Mouse (Mus musculus): ENCODE data around the gene Vkorc1l1.

Vkorc1l1 gene

GRCm38 (mm10) chr5:129943402-129943801 is 1.6 kb downstream of the Vkorc1l1 start:
- no peak for DNase-seq

GRCm38 (mm10) chr5:129947528-129948033 is 5.8 kb downstream of the Vkorc1l1 start:
- no peak for DNase-seq

DNA sequence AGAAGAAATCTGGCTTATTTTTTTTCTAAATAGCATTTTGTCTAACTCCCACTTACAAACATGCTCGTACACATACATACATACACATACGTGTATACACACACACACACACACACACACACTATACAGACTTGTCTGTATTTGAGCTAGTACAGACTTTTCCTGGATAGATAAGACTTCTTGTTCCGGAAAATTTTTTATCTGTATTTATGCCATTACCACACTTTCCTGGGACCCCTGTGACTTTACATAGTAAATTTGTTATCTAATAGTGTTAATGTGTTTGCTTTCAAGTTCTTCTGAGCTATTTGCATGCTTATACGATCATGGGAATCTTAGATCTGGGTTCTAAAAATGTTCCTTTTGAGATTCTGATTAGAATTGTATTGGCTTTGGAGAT is 10.4 kb downstream of the Vkorc1l1 start:
- no peak for DNase-seq

DNA sequence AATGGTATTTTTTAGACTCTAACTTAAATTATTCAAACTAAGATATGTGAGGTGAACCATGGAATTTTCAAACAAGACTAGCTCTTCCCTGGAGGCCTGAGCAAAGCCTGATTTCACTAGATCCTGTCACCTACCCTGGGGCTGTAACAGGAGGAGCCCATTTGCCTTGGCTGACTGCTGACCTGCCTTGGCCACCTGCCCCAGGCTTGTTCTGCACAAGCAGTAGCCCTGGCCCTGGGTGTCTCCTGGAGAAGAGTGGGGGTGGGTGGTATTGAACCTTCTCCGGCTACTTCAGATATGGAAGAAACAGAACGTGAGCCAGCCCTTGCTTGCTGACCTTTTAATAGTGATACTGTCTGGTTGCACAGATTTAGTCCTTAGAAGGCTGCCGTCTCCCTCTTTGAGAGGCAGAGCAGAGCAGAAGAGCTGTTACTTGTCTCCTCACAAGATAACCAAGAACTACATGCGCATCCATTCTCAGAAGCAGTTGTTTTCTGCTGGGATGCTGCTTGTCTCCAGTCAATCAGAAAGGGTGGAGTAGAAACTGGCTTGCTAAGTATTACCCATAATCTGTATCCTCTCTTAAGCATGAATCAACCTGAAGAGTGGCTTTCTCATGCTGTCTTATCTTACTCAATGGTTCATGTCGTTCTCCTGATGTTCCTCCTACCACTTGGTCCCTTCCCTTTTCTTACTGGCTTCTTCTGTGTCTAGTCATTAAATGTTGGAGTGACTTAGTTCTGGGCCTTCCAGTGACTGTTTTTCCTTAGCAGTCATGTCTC is 12.9 kb downstream of the Vkorc1l1 start:
- no peak for DNase-seq

- no peak for DNase-seq
Observed at GRCm38 (mm10) chr5:129955792-129956191, 14.0 kb downstream of the Vkorc1l1 start.

- DNase-seq = no peak
Observed at GRCm38 (mm10) chr5:129963224-129963623, 21.5 kb downstream of the Vkorc1l1 start.

DNA sequence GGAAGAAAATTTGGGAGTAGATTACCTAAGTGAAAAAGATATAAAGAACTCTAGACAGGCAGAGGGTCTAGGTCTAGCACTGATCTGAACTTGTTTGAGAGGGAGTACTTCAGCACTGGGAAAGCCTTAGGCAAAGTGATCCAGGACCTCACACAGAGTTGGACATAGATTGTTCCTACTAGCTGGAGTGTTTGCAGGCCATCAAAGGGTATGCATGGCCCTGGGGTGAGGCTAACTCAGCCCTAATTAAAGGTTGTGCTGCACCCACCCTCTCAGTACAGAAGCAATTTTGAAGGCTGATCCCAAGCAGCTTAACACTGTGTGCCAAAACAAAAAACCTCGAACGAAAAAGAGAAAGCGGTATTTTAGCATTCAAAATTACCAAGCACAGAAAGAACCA is 24.7 kb downstream of the Vkorc1l1 start:
- no peak for DNase-seq

- DNase-seq = no peak
Observed at GRCm38 (mm10) chr5:129968417-129968816, 26.6 kb downstream of the Vkorc1l1 start.

DNA sequence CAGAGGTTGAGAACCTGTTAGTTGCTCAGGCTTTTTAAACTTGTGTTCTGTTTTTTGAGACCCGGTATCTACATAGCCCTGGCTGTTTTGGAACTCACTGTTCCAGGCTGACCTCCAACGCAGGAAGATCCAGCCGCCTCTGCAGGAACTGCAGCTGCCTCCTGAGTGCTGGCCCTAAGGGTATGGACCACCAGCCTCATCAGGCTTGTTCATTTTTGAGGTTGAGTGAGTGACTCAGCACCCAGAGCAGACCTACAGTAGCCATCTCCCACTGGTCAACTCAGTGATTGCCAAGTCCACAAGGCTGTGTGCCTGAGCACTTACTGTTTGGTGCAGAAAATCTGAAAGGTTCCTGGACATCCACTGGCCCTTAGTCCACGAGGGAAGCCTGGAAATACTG is 29.7 kb downstream of the Vkorc1l1 start:
- no peak for DNase-seq

DNA sequence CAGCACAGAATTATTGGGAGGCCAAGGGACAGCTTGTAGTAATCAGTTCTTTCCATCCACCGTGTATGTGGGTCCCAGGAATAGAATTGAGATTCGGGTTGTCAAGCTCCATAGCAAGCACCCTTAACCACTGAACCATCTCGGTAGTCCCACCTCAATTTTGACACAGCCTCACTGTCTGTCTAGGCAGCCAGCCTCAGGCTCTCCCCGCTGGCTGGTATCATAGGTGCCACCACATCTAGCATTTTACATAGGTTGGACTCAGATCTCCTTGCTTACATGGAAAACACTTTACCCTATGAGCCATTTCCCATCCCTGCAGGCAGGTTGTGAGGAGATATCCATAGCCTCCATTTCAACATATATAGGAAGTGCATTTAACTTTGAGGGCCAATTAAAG is 32.6 kb downstream of the Vkorc1l1 start:
- DNase-seq = no peak

DNA sequence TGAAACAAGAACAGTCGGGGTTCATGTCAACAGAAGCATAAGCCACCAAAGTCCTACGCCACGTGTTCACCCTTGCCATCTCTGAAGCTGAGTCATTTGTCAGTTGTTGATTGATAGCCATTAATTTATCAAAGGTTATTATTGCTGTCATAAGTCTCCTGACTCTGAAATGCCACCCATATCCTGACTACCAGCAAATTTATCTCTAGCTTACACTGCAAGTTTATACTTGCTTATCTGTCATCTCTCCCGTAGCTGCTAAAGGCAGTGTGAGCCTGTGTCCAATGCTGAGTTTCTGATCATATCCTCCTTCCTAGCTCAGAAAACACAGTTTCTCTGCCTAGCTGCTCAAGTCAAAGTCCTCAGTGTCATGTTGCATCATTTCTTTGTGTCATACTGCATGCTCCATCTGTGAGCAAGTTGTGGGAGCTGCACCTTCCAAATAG is 33.1 kb downstream of the Vkorc1l1 start:
- no peak for DNase-seq

DNA sequence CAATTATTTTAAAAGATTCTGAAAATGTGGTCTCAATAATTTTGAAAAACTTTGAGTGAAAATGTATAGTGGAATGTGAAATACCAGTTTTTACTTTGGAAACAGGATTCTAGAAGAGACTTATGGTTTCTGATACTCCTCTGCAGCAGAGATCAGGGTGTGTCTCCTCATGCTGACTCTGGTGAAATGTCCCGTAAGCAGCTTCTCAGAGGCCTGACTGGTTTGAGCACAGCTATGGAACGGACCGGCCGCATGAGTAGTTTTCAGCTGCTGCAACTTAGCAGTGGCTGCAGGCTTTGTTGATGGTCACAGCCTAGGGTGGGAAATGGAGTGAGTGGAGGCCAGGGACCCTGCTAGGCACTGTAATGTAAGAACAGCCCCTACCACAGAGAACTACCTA is 36.0 kb downstream of the Vkorc1l1 start:
- DNase-seq = no peak

DNA sequence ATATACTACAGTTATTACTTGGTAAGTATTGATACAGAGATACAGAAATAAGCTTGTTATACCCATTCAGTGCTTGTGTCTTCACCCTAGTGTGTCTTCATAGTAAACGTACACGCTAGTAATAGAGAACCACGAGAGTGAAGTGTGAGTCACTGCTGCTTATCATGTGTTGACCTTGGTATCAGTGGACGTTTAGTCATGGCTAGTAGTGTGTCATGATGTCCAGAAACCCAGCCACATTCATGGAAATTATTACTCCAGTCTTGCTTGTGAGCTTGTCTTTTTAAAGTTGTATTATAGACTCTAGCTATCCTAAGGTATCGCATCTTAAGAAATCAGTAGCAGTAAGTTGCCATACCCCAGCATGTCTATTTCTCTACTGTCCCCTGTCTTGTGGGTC is 36.8 kb downstream of the Vkorc1l1 start:
- no peak for DNase-seq

DNA sequence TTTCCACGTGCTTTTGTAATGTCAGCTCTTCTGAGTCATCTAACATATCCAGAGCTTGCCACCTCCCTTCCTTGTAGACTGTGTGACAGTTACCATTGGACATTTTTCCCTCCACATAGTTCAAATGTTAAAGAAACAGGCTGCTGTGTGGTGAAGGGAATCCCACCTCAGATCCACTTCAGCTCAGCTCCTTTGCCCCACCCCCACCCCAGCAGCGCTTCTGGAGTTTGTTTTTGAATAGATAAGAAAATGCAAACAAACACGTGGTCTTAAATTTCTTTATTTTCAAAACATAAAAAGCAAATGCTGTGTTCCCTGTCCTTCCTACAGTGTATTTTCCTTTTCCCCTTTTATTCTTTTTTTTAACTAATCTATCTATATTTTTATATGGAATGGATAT is 38.4 kb downstream of the Vkorc1l1 start:
- no peak for DNase-seq

DNA sequence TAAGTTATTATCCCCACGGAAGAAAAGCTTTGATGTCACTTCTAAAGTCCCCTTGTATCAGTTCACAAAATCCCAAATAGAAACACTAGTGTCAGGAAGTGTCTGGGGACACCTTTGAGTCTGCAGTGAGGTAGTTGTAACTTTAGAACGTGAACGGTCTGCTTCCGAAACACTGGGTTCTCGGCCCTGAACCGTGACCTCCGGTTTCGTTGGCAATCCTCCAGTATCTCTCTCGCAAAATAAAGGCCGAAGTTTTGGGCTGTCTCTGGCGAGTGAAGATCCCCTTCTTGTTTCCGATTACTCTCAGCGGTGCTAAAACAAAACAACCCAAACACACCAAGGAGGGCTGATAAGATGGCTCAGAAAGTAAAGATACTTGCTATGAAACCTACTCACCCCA is 47.6 kb downstream of the Vkorc1l1 start:
- no peak for DNase-seq

- DNase-seq = no peak
Observed at GRCm38 (mm10) chr5:129991898-129992297, 50.1 kb downstream of the Vkorc1l1 start.

GRCm38 (mm10) chr5:129993374-129993773 is 51.6 kb downstream of the Vkorc1l1 start:
- no peak for DNase-seq

DNA sequence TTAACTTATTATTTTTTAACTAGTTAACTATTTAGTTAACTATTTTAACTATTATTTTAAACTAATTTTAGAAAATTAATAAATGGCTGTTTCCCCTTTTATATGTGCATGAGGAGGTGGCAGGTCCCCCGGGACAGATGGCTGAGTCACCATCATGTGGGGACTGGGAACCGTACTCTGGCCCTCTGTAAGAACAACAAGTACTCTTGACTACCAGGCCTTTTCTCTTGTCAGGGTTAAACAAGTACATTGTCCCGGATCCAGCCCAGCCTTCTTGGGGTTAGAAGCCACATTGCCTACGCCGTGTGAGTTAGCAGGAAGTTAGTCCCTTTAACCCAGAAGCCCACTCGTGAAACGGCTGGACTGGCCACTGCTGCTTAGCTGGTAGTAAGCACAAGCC is 53.2 kb downstream of the Vkorc1l1 start:
- DNase-seq = no peak

DNA sequence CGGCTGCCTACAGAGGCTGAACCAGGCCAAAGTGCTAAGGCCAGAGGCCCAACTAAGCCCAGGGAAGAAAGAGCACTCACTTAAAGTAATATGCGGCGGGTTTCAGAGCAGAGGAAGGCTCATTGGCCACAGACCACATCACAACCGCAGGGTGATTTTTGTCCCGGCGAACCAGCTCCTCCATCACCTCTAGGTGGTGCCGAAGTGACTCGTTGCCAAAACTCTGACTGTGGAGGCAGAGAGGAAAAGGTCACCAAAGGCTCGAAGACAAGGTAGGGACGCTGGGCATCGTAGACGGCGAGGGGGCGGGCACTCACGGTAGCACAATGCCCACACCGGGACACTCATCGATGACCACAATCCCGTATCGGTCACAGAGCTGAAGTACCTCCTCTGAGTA is 55.9 kb downstream of the Vkorc1l1 start:
- no peak for DNase-seq

DNA sequence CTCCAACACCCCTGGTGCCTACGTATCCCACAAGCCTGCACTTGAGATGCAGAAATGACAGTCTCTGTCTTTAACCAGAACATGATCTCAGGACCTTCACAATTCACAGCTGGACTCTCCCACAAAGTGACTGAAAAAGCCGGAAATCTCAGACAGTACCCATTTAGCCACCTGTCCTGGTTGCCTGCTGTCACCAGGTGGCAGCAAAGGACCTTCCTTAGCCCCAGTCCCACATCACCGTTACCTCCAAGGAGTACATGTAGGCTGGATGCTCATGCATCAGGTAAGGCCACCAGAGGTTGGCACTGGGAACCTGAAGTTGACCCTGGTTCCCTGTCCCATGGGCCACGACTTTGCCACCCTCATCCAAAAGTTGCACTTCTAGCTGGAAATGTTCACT is 57.3 kb downstream of the Vkorc1l1 start:
- DNase-seq = peak; percentile 37

- DNase-seq = no peak
Observed at GRCm38 (mm10) chr5:130000735-130001134, 59.0 kb downstream of the Vkorc1l1 start.

DNA sequence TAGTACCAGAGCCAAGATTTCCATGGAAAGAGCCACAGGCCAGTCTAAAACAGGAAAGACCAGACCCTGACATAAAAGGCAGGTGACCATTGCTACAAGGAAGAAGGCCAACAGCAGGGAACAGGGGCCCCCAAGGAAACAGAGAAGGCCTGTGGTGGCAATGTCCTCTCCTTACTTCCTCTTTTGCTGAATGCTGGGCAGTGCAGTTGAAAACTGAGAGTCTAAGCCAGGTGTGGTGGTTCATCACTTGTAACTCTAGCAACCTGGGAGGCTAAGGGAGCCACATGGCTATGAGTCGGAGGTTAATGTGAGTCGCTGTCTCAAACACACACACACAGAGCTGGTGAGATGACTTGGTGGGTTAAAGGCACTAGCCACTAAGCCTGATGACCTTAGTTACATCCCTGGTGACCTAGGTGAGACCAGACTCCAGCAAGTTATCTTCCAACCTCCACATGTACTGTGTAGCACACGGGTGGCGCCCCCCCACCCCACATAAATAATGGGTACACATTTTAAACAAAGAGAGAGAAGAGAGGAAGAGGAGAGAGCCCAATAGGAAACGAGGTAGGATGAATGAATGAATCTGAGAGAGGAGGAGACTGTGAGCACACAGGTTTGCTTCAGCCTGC is 59.7 kb downstream of the Vkorc1l1 start:
- no peak for DNase-seq

GRCm38 (mm10) chr5:130002301-130003146 is 60.8 kb downstream of the Vkorc1l1 start, which contains the start of gene Gusb:
Gusb (minus strand) TSS chr5:130003049.
- peak; percentile 75 for DNase-seq

Measured in right cerebral cortex, postnatal 25 days (tissue).